Mouse (Mus musculus) midbrain, embryonic 12.5 days (tissue): Measurements from ENCODE around the gene Mt2. TPM values are rescaled to one million over a fixed set of nuclear protein-coding genes. Genes with fewer than 3 reads are reported as not detected.

ENCODE experiments used
- ATAC-seq: fragments of 200-750 bp; cut with Nextera tagmentation; 2 replicates; pipeline ENCODE4 v1.8.0; 2017; ENCODE audit warnings: low read depth, moderate TSS enrichment, moderate library complexity; ENCODE audit not compliant: low FRiP score
- H3K27ac ChIP-seq: fragments of 300-500 bp; sonication (generic); replicated peaks from 2 replicates; pipeline ENCODE4 v1.5.1; 2016; ENCODE audit warnings: mild to moderate bottlenecking
- H3K27me3 ChIP-seq: fragments of 300-500 bp; sonication (generic); 2 replicates; pipeline ENCODE4 v1.6.1; 2016; ENCODE audit warnings: mild to moderate bottlenecking
- H3K36me3 ChIP-seq: fragments of 300-500 bp; sonication (generic); 2 replicates; pipeline ENCODE4 v1.6.1; 2016
- H3K4me1 ChIP-seq: fragments of 300-500 bp; sonication (generic); 2 replicates; pipeline ENCODE4 v1.6.1; 2016
- H3K4me2 ChIP-seq: fragments of 300-500 bp; sonication (generic); replicated peaks from 2 replicates; pipeline ENCODE4 v1.6.1; 2016; ENCODE audit warnings: mild to moderate bottlenecking, moderate library complexity
- H3K4me3 ChIP-seq: fragments of 300-500 bp; sonication (generic); 2 replicates; pipeline ENCODE4 v1.5.1; 2016; ENCODE audit warnings: mild to moderate bottlenecking
- H3K9ac ChIP-seq: fragments of 300-500 bp; sonication (generic); replicated peaks from 2 replicates; pipeline ENCODE4 v1.6.1; 2016; ENCODE audit warnings: mild to moderate bottlenecking, moderate library complexity
- H3K9me3 ChIP-seq: fragments of 300-500 bp; sonication (generic); 2 replicates; pipeline ENCODE4 v1.6.1; 2016; ENCODE audit warnings: mild to moderate bottlenecking
- WGBS: fragments of 180-500 bp; shearing (Covaris S2); methylation state at CpG from one replicate; pipeline ENCODE4 v1.1.7; 2016; 5-methylcytosine and 5-hydroxymethylcytosine counted together
- polyA plus RNA-seq: library from polyadenylated mRNA; unstranded; fragments of >200 nt; fragmentation: Nextera tagmentation; extraction: Ambion mirVana; gene quantifications from 2 replicates; pipeline ENCODE4 v1.2.1, GENCODE M21; 2016

Mt2 gene
- polyA plus RNA-seq, 1 experiment from 2014 or later: 13.1 TPM

GRCm38 (mm10) chr8:94186542-94186941 is 14.1 kb downstream of the Mt2 start:
- no peak overlapping the region for H3K4me3 ChIP-seq
- peaks cover 25% of the 10 kb centered on the region; the same call in 1 of the 2 replicates for H3K4me1 ChIP-seq
- peak; percentile 32; the same call in 1 of the 2 replicates for ATAC-seq
- H3K27me3 ChIP-seq: peaks cover 93% of the 10 kb centered on the region
- WGBS: 6% methylated on average over 17 of the region's 17 CpGs
- peak overlapping the region; percentile 29 for H3K4me2 ChIP-seq
- H3K9ac ChIP-seq: no peak overlapping the region
- H3K36me3 ChIP-seq: no peaks in the 10 kb centered on the region
- H3K9me3 ChIP-seq: no peaks in the 10 kb centered on the region
- H3K27ac ChIP-seq: no peak overlapping the region

GRCm38 (mm10) chr8:94187290-94188002 is 15.0 kb downstream of the Mt2 start:
- 34% methylated on average over 21 of the region's 21 CpGs for WGBS
- Histone ChIP-seq H3K27ac (no peak overlapping the region; the same call in 1 of the 2 replicates), H3K9me3 (no peaks in the 10 kb centered on the region), H3K4me3 (no peak overlapping the region), H3K9ac (no peak overlapping the region), H3K4me1 (peaks cover 25% of the 10 kb centered on the region; the same call in 1 of the 2 replicates), H3K4me2 (no peak overlapping the region; the same call in 1 of the 2 replicates), H3K36me3 (no peaks in the 10 kb centered on the region), H3K27me3 (peaks cover 84% of the 10 kb centered on the region)
- ATAC-seq: no peak

GRCm38 (mm10) chr8:94189275-94190031 is 17.0 kb downstream of the Mt2 start:
- Histone ChIP-seq H3K9me3 (no peaks in the 10 kb centered on the region), H3K27me3 (peaks cover 64% of the 10 kb centered on the region), H3K27ac (no peak overlapping the region), H3K36me3 (no peaks in the 10 kb centered on the region), H3K9ac (no peak overlapping the region), H3K4me3 (no peak overlapping the region), H3K4me2 (no peak overlapping the region), H3K4me1 (peaks cover 18% of the 10 kb centered on the region; the same call in 1 of the 2 replicates)
- ATAC-seq: no peak
- 70% methylated on average over 13 of the region's 13 CpGs for WGBS

GRCm38 (mm10) chr8:94191101-94191691 is 18.7 kb downstream of the Mt2 start:
- Histone ChIP-seq H3K36me3 (no peaks in the 10 kb centered on the region), H3K4me3 (peak overlapping the region; percentile 26), H3K27me3 (peaks cover 47% of the 10 kb centered on the region), H3K9ac (no peak overlapping the region), H3K4me1 (peaks cover 18% of the 10 kb centered on the region; the same call in 1 of the 2 replicates), H3K4me2 (peak overlapping the region; percentile 50), H3K9me3 (no peaks in the 10 kb centered on the region), H3K27ac (no peak overlapping the region)
- ATAC-seq: no peak
- WGBS: 30% methylated on average over 21 of the region's 21 CpGs

GRCm38 (mm10) chr8:94192926-94193325 is 20.5 kb downstream of the Mt2 start:
- no peak for ATAC-seq
- 56% methylated on average over 1 of the region's 1 CpGs for WGBS
- H3K27ac ChIP-seq: no peak overlapping the region

GRCm38 (mm10) chr8:94194591-94195223 is 22.2 kb downstream of the Mt2 start:
- H3K4me2 ChIP-seq: no peak overlapping the region
- 89% methylated on average over 7 of the region's 7 CpGs for WGBS
- no peak overlapping the region for H3K27ac ChIP-seq
- no peak overlapping the region for H3K9ac ChIP-seq
- H3K9me3 ChIP-seq: no peaks in the 10 kb centered on the region
- H3K4me1 ChIP-seq: 0 out of 2 replicates have a peak, but pooled peaks cover 4% of the 10 kb centered on the region
- no peak overlapping the region for H3K4me3 ChIP-seq
- H3K36me3 ChIP-seq: no peaks in the 10 kb centered on the region
- ATAC-seq: no peak
- H3K27me3 ChIP-seq: peaks cover 15% of the 10 kb centered on the region; the same call in 1 of the 2 replicates

More at GRCm38 (mm10) chr8:94192926-94193325, 20.5 kb downstream of the Mt2 start:
- no peak overlapping the region for H3K4me2 ChIP-seq
- H3K4me1 ChIP-seq: 0 out of 2 replicates have a peak, but pooled peaks cover 4% of the 10 kb centered on the region
- H3K9me3 ChIP-seq: no peaks in the 10 kb centered on the region
- H3K36me3 ChIP-seq: no peaks in the 10 kb centered on the region
- no peak overlapping the region for H3K4me3 ChIP-seq
- peaks cover 29% of the 10 kb centered on the region for H3K27me3 ChIP-seq
- no peak overlapping the region for H3K9ac ChIP-seq

GRCm38 (mm10) chr8:94199202-94199869 is 26.9 kb downstream of the Mt2 start:
- Histone ChIP-seq H3K4me3 (no peak overlapping the region), H3K9me3 (no peaks in the 10 kb centered on the region), H3K27ac (no peak overlapping the region), H3K27me3 (no peaks in the 10 kb centered on the region), H3K36me3 (no peaks in the 10 kb centered on the region), H3K9ac (no peak overlapping the region), H3K4me2 (no peak overlapping the region), H3K4me1 (no peaks in the 10 kb centered on the region)
- 0 out of 2 replicates have a peak, but pooled peaks have one; percentile 34 for ATAC-seq
- WGBS: 46% methylated on average over 10 of the region's 10 CpGs

GRCm38 (mm10) chr8:94204043-94204442 is 31.6 kb downstream of the Mt2 start:
- H3K4me2 ChIP-seq: no peak overlapping the region
- 69% methylated on average over 3 of the region's 3 CpGs for WGBS
- no peak overlapping the region for H3K27ac ChIP-seq
- no peaks in the 10 kb centered on the region for H3K4me1 ChIP-seq
- no peak overlapping the region for H3K4me3 ChIP-seq
- no peak overlapping the region for H3K9ac ChIP-seq
- no peak for ATAC-seq
- no peaks in the 10 kb centered on the region for H3K27me3 ChIP-seq
- H3K36me3 ChIP-seq: no peaks in the 10 kb centered on the region
- H3K9me3 ChIP-seq: no peaks in the 10 kb centered on the region

- Histone ChIP-seq H3K9ac (no peak overlapping the region), H3K4me3 (no peak overlapping the region), H3K27ac (no peak overlapping the region), H3K4me2 (no peak overlapping the region), H3K4me1 (no peaks in the 10 kb centered on the region), H3K27me3 (no peaks in the 10 kb centered on the region), H3K9me3 (no peaks in the 10 kb centered on the region), H3K36me3 (no peaks in the 10 kb centered on the region)
- ATAC-seq: 0 out of 2 replicates have a peak, but pooled peaks have one; percentile 9
- WGBS: 18% methylated on average over 5 of the region's 5 CpGs
Measured at GRCm38 (mm10) chr8:94205736-94206135, 33.3 kb downstream of the Mt2 start.

GRCm38 (mm10) chr8:94206256-94206655 is 33.8 kb downstream of the Mt2 start:
- H3K9me3 ChIP-seq: no peaks in the 10 kb centered on the region

GRCm38 (mm10) chr8:94207491-94207890 is 35.0 kb downstream of the Mt2 start:
- no peaks in the 10 kb centered on the region for H3K36me3 ChIP-seq
- H3K9me3 ChIP-seq: no peaks in the 10 kb centered on the region
- WGBS: 78% methylated on average over 2 of the region's 2 CpGs
- no peak overlapping the region for H3K4me3 ChIP-seq
- ATAC-seq: no peak
- no peaks in the 10 kb centered on the region for H3K4me1 ChIP-seq
- no peaks in the 10 kb centered on the region for H3K27me3 ChIP-seq
- no peak overlapping the region for H3K9ac ChIP-seq
- no peak overlapping the region for H3K27ac ChIP-seq
- H3K4me2 ChIP-seq: no peak overlapping the region

More at GRCm38 (mm10) chr8:94206256-94206655, 33.8 kb downstream of the Mt2 start:
- 81% methylated on average over 8 of the region's 8 CpGs for WGBS
- ATAC-seq: 0 out of 2 replicates have a peak, but pooled peaks have one; percentile 12
- H3K27me3 ChIP-seq: no peaks in the 10 kb centered on the region
- no peak overlapping the region for H3K27ac ChIP-seq
- H3K4me3 ChIP-seq: no peak overlapping the region
- no peaks in the 10 kb centered on the region for H3K4me1 ChIP-seq
- H3K9ac ChIP-seq: no peak overlapping the region
- no peak overlapping the region for H3K4me2 ChIP-seq
- H3K36me3 ChIP-seq: no peaks in the 10 kb centered on the region
